Mouse (Mus musculus): ENCODE data around the gene Ahcyl1.

GRCm38 (mm10) chr3:107656888-107657287 lies 39.5 kb downstream of the Ahcyl1 start:
- TF ChIP-seq CTCF (IDR thresholded peaks at IDR 0.05; ENCODE audit: control insufficient read depth, insufficient read depth, low read length): no peak
- no peak for TF ChIP-seq POLR2A (IDR thresholded peaks at IDR 0.05; ENCODE audit: borderline replicate concordance, control insufficient read depth, low read depth, low read length)
